Mouse (Mus musculus) T-helper 17 cell (primary cell): Measurements from ENCODE around the gene Ccdc51.

Experiments
- in situ Hi-C, 2 experiments: fragments of 300-600 bp; cut with MboI, MseI; formaldehyde crosslinking; loops; 1 replicate in 1 of 2; 2 replicates in 1 of 2; pipeline ENCODE4 v1.15.1; 2025; ENCODE audit warnings: high pct_unique_total_duplicates in 2 of 2

Ccdc51 gene

GRCm38 (mm10) chr9:109056081-109056690, 26.1 kb upstream of the Ccdc51 start:
- in situ Hi-C loops: loop anchor here (5.0 to 25.0 kb wide), 6 partner anchors 54 to 1856 kb away; partner anchors contain the start of genes Dalrd3 (in 1 of the 2), Fam240a (in 1 of the 2), Impdh2 (in 1 of the 2) and Ndufaf3 (in 1 of the 2)

GRCm38 (mm10) chr9:109056916-109057315, 25.4 kb upstream of the Ccdc51 start:
- in situ Hi-C loops: loop anchor here (5.0 to 25.0 kb wide), 6 partner anchors 55 to 1855 kb away; partner anchors contain the start of genes Dalrd3 (in 1 of the 2), Fam240a (in 1 of the 2), Impdh2 (in 1 of the 2) and Ndufaf3 (in 1 of the 2)

- in situ Hi-C loops: loop anchor here (5.0 to 25.0 kb wide), 6 partner anchors 55 to 1855 kb away; partner anchors contain the start of genes Dalrd3 (in 1 of the 2), Fam240a (in 1 of the 2), Impdh2 (in 1 of the 2) and Ndufaf3 (in 1 of the 2)
Measured at GRCm38 (mm10) chr9:109057543-109057942, 24.8 kb upstream of the Ccdc51 start.

- in situ Hi-C loops: loop anchor here (5.0 to 25.0 kb wide), 6 partner anchors 56 to 1854 kb away; partner anchors contain the start of genes Dalrd3 (in 1 of the 2), Fam240a (in 1 of the 2), Impdh2 (in 1 of the 2) and Ndufaf3 (in 1 of the 2)
Measured at GRCm38 (mm10) chr9:109058006-109058765, 24.1 kb upstream of the Ccdc51 start.

GRCm38 (mm10) chr9:109059136-109059903, 23.0 kb upstream of the Ccdc51 start, which contains the start of gene Trex1:
Trex1 (minus strand) TSS chr9:109059734.
- in situ Hi-C loops: loop anchor here (5.0 to 25.0 kb wide), 6 partner anchors 57 to 1853 kb away; partner anchors contain the start of genes Dalrd3 (in 1 of the 2), Fam240a (in 1 of the 2), Impdh2 (in 1 of the 2) and Ndufaf3 (in 1 of the 2)

- in situ Hi-C loops: loop anchor here (5.0 to 25.0 kb wide), 2 partner anchors 53 to 1852 kb away; partner anchors contain the start of gene Fam240a (in 1 of the 2)
Measured at GRCm38 (mm10) chr9:109060184-109060897, 22.0 kb upstream of the Ccdc51 start.

GRCm38 (mm10) chr9:109060898-109061295, 21.4 kb upstream of the Ccdc51 start:
- in situ Hi-C loops: loop anchor here (5.0 to 25.0 kb wide), 2 partner anchors 54 to 1851 kb away; partner anchors contain the start of gene Fam240a (in 1 of the 2)

- in situ Hi-C loops: loop anchor here in 1 of 2 experiments (25.0 kb wide), 1 partner anchor 1844 kb away; the partner anchor contains the start of gene Fam240a
Measured at GRCm38 (mm10) chr9:109068095-109068735, 14.1 kb upstream of the Ccdc51 start.

GRCm38 (mm10) chr9:109073661-109074573, 8.4 kb upstream of the Ccdc51 start, which contains the start of gene Atrip:
Atrip (minus strand) TSS chr9:109074124.
- in situ Hi-C loops: loop anchor here in 1 of 2 experiments (25.0 kb wide), 1 partner anchor 1838 kb away; the partner anchor contains the start of gene Fam240a

GRCm38 (mm10) chr9:109080516-109080915, 1.8 kb upstream of the Ccdc51 start:
- in situ Hi-C loops: loop anchor here in 1 of 2 experiments (10.0 to 25.0 kb wide), 2 partner anchors 226 to 1543 kb away; partner anchors contain the start of genes Cyb561d2, Nprl2, Slc26a6 and Tmem115

- in situ Hi-C loops: loop anchor here in 1 of 2 experiments (10.0 to 25.0 kb wide), 2 partner anchors 227 to 1544 kb away; partner anchors contain the start of genes Cyb561d2, Nprl2, Slc26a6 and Tmem115
Measured at GRCm38 (mm10) chr9:109081749-109082123, 557 bp upstream of the Ccdc51 start.

GRCm38 (mm10) chr9:109084922-109085321, 2.6 kb downstream of the Ccdc51 start:
- in situ Hi-C loops: loop anchor here in 1 of 2 experiments (10.0 to 25.0 kb wide), 2 partner anchors 230 to 1548 kb away; partner anchors contain the start of genes Cyb561d2, Nprl2, Slc26a6 and Tmem115

- in situ Hi-C loops: loop anchor here in 1 of 2 experiments (10.0 to 25.0 kb wide), 2 partner anchors 233 to 1551 kb away; partner anchors contain the start of genes Cyb561d2, Nprl2, Slc26a6 and Tmem115
Measured at GRCm38 (mm10) chr9:109087987-109088386, 5.7 kb downstream of the Ccdc51 start.

- in situ Hi-C loops: loop anchor here in 1 of 2 experiments (25.0 kb wide), 1 partner anchor 1553 kb away; the partner anchor contains the start of genes Cyb561d2, Nprl2, Tmem115 and Zmynd10
Measured at GRCm38 (mm10) chr9:109090446-109090845, 8.2 kb downstream of the Ccdc51 start.

GRCm38 (mm10) chr9:109091802-109092201, 9.5 kb downstream of the Ccdc51 start:
- in situ Hi-C loops: loop anchor here in 1 of 2 experiments (25.0 kb wide), 1 partner anchor 1555 kb away; the partner anchor contains the start of genes Cyb561d2, Nprl2, Tmem115 and Zmynd10

GRCm38 (mm10) chr9:109092799-109093198, 10.5 kb downstream of the Ccdc51 start:
- in situ Hi-C loops: loop anchor here in 1 of 2 experiments (25.0 kb wide), 1 partner anchor 1555 kb away; the partner anchor contains the start of genes Cyb561d2, Nprl2, Tmem115 and Zmynd10
